Mouse (Mus musculus): ENCODE measurements around the gene Angptl4.
A peak's percentile ranks its signal among the peaks of the same experiment; 100 is the strongest.
"Not testable (repeated sequence)": the region's sequence is repeated elsewhere in the genome, so short reads cannot be mapped to it uniquely, and the experiment has no call there.

Angptl4 gene

DNA sequence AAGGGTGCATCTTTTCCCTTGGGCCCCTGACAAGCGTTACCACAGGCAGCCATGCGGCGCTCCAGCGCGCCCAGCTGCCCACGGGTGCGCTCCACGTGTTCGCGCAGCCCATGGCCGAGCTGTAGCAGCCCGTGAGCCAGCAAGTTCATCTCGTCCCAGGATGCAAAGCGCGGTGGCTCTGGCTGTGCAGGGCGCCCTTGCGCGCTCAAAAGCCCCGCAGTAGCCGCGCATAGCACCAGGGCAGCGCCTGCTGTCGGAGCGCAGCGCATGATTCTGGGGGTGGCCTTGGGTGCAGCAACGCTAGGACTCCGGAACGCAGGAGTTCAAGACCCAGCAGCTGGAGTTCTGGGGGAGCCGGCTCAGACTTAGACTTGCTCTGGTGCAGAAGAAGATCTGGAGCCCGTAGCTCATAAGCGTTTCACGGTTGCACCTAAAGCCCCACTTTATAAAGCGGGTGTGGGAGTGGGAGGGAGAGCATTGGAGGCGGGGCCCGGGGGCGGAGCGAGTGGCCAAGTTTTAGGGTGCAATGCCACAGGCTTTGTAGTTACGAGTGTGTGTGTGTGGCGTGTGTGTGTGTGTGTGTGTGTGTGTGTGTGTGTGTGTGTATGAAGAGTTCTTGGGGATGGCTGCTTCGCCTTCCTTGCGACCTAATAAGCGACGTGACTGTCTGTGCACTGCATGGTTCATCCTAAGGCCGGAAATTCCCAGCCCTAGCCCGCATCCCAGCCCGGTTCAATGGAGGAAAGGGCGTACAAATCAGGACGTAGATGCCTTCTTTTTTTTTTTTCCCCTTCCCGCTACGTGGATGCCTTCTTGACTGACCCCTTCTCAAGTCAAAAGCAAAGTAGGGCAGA is at the start of gene Angptl4:
Gene Angptl4, minus strand, starts transcription at position 707 of the 854 bp plus-strand sequence.
- DNase-seq (ENCODE audit: low spot score), result peak; percentile 78

DNA sequence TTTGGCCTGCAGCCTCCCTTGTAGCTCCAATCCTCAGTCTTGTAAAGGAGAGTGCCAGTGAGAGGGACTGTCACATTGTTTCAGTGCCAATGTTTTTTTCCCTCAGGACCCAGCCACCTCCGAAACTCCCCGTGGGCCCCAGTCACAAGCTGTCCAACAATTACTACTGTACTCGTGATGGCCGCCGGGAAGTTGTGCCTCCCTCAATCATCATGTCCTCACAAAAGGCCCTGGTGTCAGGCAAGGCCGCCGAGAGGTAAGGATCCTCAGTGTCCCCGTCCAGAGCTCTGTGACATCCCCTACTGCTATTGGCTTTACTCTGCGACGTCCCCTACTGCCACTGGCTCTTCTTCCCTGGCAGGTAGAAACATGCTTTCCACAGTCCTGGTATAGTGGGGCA is 47.9 kb upstream of the Angptl4 start:
- DNase-seq (ENCODE audit: low spot score), result no peak

DNA sequence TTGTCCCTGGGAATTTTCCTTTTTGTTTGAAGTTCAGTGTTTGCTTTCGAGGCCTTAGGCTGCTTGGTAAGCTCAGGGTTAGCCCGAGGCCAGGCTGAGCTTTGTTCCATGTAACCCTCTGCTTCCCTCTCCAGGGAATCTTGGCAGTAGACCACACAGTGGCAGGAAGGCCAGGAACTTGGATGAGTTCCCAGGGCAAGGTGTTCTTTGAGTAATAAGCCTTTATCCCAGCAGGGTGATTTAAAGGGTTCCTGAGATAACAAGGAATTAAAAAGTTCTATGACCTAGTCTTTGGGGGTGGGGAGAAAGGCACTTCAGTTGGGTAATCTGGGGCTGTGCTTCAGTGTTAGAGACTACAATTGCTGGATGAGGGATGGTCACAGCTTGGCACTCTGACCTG is 47.3 kb upstream of the Angptl4 start:
- DNase-seq (ENCODE audit: low spot score), result peak; percentile 92

DNA sequence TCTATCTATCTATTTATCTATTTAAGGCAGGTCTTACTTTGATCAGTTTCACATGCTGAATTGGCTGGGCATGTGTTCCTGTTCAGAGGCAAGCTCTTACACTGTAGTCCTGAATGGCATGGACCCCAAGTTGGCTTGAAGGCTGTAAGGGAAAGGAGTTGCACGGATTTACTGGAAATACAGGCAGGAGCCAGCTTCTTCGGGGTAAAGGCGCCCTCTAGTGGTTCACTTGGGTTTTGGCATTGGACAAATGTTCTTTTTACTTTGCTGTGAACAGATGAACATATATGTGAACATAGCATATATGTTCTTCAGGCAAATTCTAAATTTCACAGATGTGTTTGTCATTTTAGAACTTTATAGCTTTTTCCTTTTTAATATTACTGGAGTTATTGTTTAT is 45.2 kb upstream of the Angptl4 start:
- DNase-seq (ENCODE audit: low spot score), result peak; percentile 83

DNA sequence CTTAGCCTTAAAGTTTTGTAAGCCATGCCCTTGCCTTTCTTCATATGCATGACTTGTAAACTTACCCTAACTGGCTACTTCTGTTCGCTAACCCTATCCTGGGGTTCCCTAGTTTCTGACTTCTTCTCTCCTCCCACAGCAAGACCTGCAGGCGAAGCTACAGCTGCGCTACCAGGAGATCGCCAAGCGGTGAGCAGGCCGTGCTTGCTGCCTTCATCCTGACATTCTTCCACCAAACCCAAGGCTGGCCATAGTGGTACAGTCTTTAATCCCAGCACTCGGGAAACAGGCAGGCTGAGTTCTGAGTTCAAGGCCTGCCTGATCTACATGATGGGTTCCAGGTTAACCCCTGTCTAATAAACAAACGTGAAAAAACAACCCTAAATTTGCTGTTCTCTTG is 43.8 kb upstream of the Angptl4 start:
- DNase-seq (ENCODE audit: low spot score), result no peak

DNA sequence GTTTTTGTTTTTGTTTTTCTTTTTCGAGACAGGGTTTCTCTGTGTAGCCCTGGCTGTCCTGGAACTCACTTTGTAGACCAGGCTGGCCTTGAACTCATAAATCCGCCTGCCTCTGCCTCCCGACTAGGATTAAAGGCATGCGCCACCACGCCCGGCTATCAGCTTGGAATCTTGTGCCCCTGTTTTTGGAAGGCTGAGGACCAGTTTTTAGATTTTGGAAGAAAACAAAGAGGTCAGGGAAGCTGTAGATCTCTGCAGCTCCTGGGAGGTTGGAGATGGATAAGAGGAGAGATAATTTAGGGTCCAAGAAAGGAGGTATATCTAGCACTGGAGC is 43.3 kb upstream of the Angptl4 start:
- DNase-seq (ENCODE audit: low spot score), result not testable (repeated sequence)

DNA sequence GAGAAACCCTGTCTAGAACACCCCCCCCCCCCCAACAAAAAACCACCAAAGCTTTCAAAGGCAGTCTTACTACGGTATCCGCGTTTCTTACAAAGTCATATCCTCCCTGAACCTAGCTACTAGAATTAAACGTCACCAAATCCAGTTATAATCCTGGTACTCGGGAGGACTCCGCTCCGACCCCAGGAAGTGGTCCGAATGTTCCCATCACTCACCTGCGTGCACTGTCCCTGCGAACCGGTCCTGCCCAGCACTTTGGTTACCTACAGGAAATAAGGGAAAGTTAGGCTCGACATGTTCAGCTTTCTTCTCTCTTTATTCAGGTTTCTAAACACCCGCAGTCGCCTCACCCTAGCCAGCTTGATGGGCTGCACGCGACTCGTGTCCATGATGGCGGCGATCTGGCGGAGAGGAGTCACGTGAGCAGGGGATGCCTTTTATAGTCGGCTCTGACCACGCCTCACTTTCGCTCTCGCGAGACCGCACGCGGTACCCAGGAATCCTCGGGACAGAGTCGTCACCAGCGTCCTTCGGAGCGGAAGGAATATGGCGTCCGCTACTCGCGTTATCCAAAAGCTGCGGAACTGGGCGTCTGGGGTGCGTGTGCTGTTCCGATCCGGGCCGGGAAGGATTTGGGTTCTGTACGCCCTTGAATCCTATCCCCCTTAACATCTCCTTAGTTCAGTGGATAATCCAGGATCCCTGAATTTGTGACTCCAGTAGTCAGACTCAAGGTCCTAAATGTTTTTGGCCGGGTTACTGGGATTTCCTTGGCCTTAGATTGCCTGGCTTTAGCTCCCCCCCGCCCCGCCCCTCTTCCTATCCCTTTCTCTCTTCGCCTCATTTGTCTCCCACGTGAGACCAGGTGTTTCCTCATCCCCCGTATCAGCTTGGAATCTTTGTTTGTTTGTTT is 42.7 kb upstream of the Angptl4 start, which contains the start of the genes Rps28 and Ndufa7:
Gene Rps28, minus strand, starts transcription at position 479 of the 913 bp plus-strand sequence.
Gene Ndufa7, plus strand, starts transcription at position 489 of the 913 bp plus-strand sequence.
- peak; percentile 98 for DNase-seq (ENCODE audit: low spot score)

DNA sequence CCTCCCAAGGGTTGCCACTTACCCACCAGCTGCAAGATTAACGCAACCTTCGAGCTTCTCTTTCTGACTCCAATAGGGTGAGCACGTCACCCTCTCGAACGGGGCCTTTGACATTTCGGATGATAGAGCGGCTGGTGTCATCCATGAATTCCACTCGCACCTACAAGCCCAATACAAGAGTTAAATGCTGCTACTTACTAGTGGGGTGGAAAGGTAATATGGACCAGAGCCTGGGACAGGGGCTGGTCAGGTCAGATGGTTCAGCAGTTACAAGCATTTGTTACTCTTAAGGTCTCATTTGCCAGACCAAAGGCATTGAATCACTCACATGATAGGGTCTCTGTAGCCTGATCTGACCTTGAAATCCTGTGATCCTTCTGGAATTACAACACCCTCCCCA is 41.5 kb upstream of the Angptl4 start:
- not testable (repeated sequence) for DNase-seq (ENCODE audit: low spot score)

DNA sequence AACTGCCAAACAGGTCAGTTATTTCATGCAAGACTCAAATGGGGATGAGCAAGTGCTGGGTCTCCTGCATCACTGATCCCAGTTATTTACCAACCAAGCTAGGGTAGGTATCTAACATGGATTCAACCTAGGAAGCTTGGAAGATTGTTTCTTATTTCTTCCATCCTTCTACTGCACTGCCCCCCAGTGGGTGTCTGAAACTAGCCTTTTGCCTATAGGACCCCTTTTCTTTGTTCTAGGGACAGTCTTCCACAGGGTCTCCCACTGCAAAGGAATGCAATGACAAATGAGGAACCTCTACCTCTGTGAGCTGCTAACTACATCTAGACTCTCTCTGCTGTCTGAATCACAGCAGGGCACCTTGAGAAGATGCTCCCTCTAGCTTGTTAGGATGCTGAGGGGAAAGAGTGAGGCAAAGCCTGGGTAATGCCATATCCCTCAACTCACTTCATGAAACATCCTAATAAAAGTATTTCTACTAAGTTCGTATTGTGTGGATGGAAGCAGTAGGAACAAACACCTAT is 40.9 kb upstream of the Angptl4 start:
- no peak for DNase-seq (ENCODE audit: low spot score)

DNA sequence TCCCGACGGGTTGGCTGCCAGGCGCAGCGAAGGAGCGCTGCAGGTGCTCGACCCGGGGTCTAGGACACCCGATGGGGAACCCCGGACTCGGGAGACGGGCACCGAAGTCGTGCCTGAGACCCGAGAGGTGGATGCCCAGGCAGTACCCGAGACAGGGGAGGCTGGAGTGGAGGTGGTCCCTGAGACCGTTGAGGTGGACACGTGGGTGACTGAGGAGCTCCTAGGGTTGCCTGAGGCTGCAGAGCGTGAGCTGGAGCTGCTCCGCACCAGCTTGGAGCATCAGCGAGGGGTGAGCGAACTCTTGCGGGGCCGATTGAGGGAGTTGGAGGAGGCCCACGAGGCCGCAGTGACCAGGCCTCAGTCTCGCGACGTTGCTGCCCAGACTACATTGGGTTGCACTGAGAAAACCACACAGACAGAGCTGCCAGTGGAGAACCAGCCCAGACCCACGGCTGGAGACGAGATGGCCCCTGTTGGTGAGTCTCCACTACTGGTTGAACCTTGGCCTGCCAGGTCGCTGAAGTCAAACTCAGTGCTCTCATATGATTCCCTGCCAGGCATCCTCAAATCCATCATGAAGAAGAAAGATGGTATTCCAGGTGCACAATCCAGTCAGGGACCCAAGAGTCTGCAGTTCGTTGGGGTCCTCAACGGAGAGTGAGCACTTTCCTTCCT is 36.5 kb upstream of the Angptl4 start:
- no peak for DNase-seq (ENCODE audit: low spot score)

DNA sequence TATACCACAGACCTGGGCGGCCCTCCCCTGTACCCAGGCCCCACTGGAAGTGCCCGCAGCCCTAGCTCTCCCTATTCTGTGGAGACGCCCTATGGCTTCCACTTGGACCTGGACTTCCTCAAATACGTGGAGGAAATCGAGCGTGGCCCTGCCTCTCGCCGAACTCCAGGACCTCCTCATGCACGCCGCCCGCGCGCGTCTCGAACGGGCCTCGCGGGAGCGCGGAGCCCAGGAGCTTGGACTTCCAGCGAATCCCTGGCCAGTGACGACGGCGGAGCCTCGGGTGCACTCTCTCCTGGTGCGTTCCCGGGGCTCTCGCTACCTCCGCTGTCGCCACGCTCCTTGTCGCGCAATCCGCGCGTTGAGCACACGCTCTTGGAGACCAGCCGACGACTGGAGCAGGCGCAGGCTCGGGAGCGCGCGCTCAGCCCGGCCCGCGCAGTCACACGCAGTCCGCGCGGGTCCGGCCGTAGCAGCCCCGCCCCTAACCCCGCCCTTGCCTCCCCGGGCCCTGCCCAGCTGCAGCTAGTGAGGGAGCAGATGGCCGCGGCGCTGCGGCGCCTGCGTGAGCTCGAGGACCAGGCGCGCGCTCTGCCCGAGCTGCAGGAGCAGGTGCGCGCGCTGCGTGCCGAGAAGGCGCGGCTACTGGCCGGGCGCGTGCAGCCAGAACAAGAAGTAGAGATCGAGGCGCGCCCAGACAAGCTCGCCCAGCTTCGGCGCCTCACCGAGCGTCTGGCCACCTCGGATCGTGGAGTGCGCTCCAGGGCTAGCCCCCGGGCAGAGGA is 35.7 kb upstream of the Angptl4 start:
- DNase-seq (ENCODE audit: low spot score), result peak; percentile 90

DNA sequence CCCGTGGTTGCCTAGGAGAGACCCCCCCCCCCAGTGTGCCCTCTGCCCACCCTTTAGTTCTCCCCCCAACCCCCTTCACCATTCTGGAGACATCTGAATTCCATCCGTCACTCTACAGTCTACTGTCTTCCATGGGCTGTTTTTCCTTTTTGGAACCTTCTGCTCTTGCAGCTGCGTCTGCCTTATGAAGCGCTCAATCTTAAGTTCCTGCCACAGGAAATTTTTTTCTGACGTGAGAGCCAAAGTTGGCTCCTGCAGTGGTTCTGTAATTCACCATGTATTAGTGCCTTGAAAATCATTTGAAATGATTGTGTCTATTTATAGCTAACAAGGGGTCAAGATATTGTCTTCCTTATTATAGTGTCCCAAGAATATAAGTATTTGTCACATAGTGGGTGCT is 35.0 kb upstream of the Angptl4 start:
- DNase-seq (ENCODE audit: low spot score), result no peak

DNA sequence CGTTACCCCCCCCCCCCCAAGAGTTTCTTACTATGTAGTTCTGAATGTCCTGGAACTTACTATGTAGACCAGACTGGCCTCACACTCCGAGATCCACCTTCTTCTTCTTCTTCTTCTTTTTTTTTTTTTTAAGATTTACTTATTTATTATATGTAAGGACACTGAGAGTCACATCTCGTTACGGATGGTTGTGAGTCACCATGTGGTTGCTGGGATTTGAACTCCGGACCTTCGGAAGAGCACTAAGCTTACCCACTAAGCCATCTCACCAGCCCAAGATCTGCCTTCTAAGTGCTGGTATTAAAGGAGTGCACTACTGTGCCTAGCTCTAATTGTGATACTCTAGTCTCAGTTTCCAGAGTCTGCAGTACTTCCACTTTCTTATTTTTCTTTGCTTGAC is 33.8 kb upstream of the Angptl4 start:
- DNase-seq (ENCODE audit: low spot score), result no peak

DNA sequence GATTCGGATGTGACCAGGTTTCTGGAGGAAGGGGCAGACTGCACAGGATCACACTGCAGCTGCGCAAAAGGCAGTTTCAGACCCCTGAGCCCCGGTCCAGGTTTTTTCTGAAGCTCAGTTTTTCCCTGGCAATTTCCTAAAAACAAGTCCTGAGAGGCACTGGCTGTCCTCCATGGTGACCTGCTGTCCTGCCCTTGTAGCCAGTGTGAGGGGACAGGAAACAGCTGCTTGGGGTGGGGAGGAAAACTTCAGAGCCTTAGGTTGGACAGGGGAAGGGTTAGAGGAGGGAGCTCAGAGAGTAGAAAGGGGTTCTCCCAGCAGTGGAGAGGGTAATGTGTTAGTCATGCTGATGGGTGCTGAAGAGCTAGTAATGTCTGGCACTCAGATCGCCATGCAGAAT is 31.4 kb upstream of the Angptl4 start:
- DNase-seq (ENCODE audit: low spot score), result peak; percentile 86

DNA sequence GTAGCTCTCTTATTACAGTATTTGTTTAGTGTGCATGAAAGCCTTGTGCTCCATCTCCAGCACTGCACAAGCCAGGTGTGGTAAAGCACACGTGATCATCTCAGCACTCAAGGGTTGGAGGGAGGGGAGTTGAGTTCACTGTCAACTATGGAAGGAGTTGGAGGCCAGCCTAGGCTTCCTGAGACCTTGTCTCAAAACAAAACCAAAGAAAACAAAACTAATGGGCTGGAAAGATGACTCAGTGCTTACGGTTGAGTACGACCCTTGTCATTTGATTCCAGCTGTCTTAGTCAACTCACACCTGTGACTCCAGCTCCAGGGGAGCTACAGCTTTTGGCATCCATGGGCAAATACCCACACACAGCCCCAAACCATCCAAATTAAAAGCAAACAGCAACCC is 30.8 kb upstream of the Angptl4 start:
- DNase-seq (ENCODE audit: low spot score), result peak; percentile 68

DNA sequence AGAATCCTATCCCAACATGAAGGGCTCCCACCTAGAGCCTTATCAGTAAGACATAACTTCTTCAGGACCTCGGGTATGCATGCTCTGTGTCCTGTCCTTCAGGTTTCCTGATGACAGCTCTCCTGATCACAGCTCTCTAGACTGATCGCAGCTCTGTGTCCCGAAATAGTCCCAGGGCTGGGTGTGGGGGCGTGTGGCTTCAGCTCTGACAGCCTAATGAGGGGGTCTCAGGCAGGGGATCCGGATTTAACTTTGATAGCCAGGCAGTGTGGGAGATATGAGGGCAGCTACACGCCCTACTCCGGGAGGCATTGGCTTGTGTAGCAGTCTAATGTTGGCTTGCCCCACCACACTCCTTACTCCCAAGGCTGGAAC is 29.5 kb upstream of the Angptl4 start:
- DNase-seq (ENCODE audit: low spot score), result no peak

DNA sequence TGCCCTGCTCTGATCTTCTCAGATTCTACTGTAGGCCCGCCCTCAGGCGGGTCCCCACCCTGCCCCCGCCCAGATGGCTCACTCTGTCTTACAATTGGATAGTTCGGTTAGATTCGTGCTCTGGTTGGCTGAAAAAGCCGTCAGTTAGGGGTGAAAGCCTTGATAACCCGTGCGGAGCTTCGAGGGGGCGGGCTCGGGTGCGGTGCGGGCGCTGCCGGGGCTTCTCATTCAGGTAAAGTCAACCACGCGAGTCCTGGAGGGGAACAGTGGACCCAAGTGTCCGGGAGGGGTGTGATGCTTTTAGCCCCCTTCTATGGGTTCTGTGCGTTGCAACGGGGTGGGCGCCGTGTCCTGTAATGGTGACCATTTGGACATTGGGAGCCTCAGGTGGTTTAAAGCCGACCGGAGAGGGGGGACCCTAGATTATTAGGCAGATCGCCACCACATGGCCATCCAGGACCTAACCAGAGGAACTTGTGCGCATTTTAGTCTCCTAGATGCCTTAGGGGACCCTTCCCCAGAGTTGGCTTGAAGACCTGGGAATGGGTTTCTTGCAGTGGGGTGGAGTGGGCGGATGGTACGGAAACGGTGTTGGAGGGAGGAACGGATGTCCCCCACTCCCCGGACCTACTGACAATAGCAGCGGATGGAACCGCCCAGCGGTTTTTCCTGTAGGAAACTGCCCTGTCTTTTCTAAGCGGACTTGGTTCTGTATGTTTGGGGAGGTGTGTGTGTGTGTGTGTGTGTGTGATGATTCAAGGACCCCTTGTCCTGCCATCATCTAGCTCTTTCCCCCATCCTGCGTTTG is 28.9 kb upstream of the Angptl4 start, which contains the start of gene Kank3:
Gene Kank3, plus strand, starts transcription at position 186 of the 808 bp plus-strand sequence.
- peak; percentile 96 for DNase-seq (ENCODE audit: low spot score)

DNA sequence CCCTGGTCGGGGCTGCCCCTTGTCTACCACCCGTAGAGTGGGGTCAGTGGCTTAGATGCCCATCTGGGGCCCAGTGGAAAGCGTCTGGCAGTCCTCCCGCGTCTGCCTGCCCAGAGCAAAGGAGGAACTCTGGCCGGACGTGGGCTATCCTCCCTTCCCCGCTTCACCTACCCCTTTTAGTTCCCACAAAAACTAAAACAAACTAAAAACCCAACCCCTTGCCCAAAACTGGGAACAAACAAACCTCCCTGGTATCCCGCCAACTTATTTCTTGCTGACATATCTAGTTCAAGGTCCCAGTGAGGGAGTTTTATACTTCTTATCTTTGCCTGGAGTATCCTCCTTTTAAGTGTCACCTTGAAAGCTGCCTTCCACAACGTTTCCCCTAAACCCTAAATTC is 26.6 kb upstream of the Angptl4 start:
- no peak for DNase-seq (ENCODE audit: low spot score)

DNA sequence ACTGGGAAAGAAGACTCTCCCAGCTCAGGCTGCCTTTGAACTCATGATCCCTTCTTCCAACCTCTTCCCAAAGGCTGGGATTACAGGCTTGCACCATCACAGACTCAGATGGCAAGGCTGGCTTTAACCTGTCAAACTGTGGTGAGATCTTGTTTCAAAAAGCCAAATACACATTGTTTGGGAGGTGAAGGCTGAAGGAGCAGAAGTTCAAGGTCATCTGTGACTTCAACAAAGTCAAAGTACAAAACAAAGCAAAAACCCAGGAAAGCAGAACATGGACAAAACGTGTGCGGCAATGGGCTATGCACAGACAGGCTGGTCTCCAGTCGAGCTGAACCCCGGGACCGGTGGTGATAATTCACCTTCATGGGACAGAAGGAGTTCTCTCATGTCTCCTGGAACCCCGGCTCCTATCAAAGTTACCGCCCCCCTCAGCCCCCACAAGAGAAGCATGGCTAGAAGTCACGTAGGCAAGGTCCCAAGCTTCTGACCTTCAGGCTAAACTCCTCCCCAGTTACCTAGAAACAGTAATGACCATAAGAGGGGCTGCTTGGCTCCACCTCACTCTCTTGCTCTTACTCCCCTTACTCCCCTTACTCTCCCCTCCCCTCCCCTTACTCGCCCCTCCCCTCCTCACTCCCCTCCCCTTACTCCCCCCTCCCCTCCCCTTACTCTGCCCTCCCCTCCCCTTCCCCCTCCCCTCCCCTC is 25.7 kb upstream of the Angptl4 start:
- DNase-seq (ENCODE audit: low spot score), result no peak

DNA sequence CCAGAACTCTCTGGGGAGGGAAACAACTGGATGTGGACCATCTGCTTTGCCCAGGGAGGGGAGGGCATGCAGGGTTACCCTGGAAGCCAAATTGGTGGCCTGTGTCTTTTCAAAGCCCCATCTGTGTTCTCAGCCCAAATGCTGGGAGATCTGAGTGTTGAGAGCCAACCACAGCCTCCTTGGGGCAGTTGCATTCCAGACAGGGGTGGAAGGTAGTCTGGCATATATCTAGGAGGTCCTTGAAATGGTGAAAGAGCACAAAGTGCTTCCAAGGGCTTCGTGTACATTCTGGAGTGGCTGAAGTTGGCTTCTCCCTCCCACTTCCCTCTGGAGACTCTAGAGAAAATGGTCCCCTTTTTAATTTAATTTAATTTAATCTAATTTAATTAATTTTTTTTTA is 23.1 kb upstream of the Angptl4 start:
- DNase-seq (ENCODE audit: low spot score), result peak; percentile 75

All from lung, postnatal 25 days (tissue).